Mouse (Mus musculus) heart, adult 2 months (tissue): ENCODE results near the gene Xrcc2. TPM values are rescaled to one million over a fixed set of nuclear protein-coding genes. Genes with fewer than 3 reads are reported as not detected.

Experiments used
- DNase-seq, 2 experiments: peaks; one replicate each; pipeline ENCODE4 v3.0.0; 2021
- H3K27ac ChIP-seq: fragments of 200-600 bp; 2 replicates; pipeline ENCODE4 v1.8.1; 2022
- H3K27me3 ChIP-seq: fragments of 200-500 bp; 2 replicates; pipeline ENCODE4 v1.6.1; 2012; ENCODE audit warnings: mild to moderate bottlenecking, low read length, inconsistent platforms, mixed read lengths; ENCODE audit not compliant: control insufficient read depth, insufficient read depth
- H3K36me3 ChIP-seq: fragments of 200-500 bp; 2 replicates; pipeline ENCODE4 v1.6.1; 2012; ENCODE audit warnings: low read length, inconsistent platforms; ENCODE audit not compliant: control insufficient read depth, insufficient read depth
- H3K4me1 ChIP-seq: fragments of 200-500 bp; 2 replicates; pipeline ENCODE4 v1.6.1; 2011; ENCODE audit warnings: low read length; ENCODE audit not compliant: control insufficient read depth, insufficient read depth
- H3K4me3 ChIP-seq: fragments of 200-600 bp; 2 replicates; pipeline ENCODE4 v1.8.1; 2022
- H3K79me2 ChIP-seq: fragments of 200-500 bp; replicated peaks from 2 replicates; pipeline ENCODE4 v1.6.1; 2012; ENCODE audit warnings: mild to moderate bottlenecking, inconsistent platforms, low read length, moderate library complexity, mixed read lengths; ENCODE audit not compliant: control insufficient read depth, insufficient read depth
- H3K9ac ChIP-seq: fragments of 200-500 bp; 2 replicates; pipeline ENCODE4 v1.6.1; 2012; ENCODE audit warnings: low read depth, mild to moderate bottlenecking, control low read depth, inconsistent platforms, low read length, mixed read lengths
- CTCF ChIP-seq: fragments of 200-600 bp; IDR thresholded peaks from 2 replicates; pipeline ENCODE4 v1.8.1; 2022; ENCODE audit warnings: antibody characterized with exemption, mild to moderate bottlenecking, moderate library complexity
- EP300 ChIP-seq: fragments of 200-500 bp; IDR thresholded peaks from 2 replicates; pipeline ENCODE4 v1.6.1; 2011; ENCODE audit warnings: low read depth, low read length, control low read depth; ENCODE audit not compliant: insufficient read depth
- POLR2A ChIP-seq: fragments of 200-500 bp; IDR thresholded peaks from 2 replicates; pipeline ENCODE4 v1.6.1; 2011; ENCODE audit warnings: mild to moderate bottlenecking, low read depth, low read length, control low read depth; ENCODE audit not compliant: insufficient read depth
- WGBS: fragments of 180-500 bp; shearing (Covaris S2); methylation state at CpG from one replicate; pipeline ENCODE4 v1.1.7; 2018; 5-methylcytosine and 5-hydroxymethylcytosine counted together
- intact Hi-C: fragments of 180-260 bp; cut with DNase I; formaldehyde crosslinking; loops from one replicate; pipeline ENCODE4 v1.15.1; 2025
- polyA plus RNA-seq: library from polyadenylated mRNA; depleted of rRNA; stranded (reverse); fragments of >200 nt; gene quantifications from 2 replicates; pipeline ENCODE4 v1.2.3, GENCODE M21; 2012
- total RNA-seq, 2 experiments: library from RNA; stranded (reverse); gene quantifications; 2 replicates each; pipeline ENCODE4 v1.2.3; 2021

Xrcc2 gene
- total and polyA plus RNA-seq, 3 experiments = 3.0 to 7.3 (median 4.8) TPM

DNA sequence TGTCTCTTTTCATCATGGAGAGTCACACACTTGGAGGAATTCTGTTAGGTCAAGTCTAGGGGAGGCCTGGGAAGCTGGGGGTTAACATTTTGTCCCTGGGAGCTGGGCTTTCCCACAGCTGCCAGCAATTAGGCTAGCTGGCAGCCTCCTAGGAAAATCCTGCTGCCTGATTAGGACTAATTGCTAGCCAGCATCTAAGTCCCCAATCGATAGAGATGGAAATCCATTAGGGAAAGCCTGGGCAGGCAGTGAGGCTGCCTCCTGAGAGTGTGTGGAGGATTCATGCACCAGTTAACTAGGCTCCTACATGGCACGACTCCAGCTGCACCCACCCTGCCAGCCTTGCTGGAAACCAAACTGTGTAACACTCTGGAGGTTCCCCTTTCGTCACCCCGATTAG is 39.5 kb downstream of the Xrcc2 start:
- DNase-seq = no peak
- 48% methylated on average over 4 of the region's 4 CpGs for WGBS
- intact Hi-C loops = no loop called here
- Histone ChIP-seq H3K4me1 (0 out of 2 replicates have a peak, but pooled peaks cover 2% of the 10 kb centered on the region), H3K9ac (no peak overlapping the region), H3K27me3 (no peaks in the 10 kb centered on the region), H3K27ac (no peak overlapping the region), H3K36me3 (no peaks in the 10 kb centered on the region), H3K79me2 (no peaks in the 10 kb centered on the region), H3K4me3 (no peak overlapping the region)
- TF ChIP-seq POLR2A = no peak
- no peak for TF ChIP-seq CTCF
- TF ChIP-seq EP300 = no peak

DNA sequence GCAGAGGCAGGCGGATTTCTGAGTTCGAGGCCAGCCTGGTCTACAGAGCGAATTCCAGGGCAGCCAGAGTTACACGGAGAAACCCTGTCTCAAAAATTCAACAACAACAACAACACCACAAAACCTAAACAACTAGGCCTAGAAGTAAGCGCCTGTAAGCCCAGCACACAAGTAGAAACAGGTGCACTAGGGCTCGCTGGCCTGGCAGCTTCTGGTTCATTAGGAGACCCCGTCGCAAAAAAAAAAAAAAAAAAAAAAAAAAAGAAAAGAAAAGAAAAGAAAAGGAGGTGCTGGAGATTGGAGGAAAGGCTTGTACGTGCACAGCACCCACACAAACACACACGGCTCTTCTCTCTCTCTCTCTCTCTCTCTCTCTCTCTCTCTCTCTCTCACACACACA is 40.1 kb downstream of the Xrcc2 start:
- no peaks in the 10 kb centered on the region for H3K27me3 ChIP-seq
- H3K79me2 ChIP-seq = no peaks in the 10 kb centered on the region
- H3K27ac ChIP-seq = no peak overlapping the region
- H3K4me1 ChIP-seq = 0 out of 2 replicates have a peak, but pooled peaks cover 2% of the 10 kb centered on the region
- TF ChIP-seq POLR2A = no peak
- no peak for TF ChIP-seq CTCF
- TF ChIP-seq EP300 = no peak
- intact Hi-C loops = no loop called here
- no peak overlapping the region for H3K9ac ChIP-seq
- H3K36me3 ChIP-seq = no peaks in the 10 kb centered on the region
- no peak overlapping the region for H3K4me3 ChIP-seq
- DNase-seq = no peak
- WGBS = 86% methylated on average over 10 of the region's 10 CpGs

GRCm38 (mm10) chr5:25663165-25663564 is 42.5 kb downstream of the Xrcc2 start:
- TF ChIP-seq POLR2A = no peak
- TF ChIP-seq EP300 = no peak
- TF ChIP-seq CTCF = no peak
- intact Hi-C loops = no loop called here
- no peaks in the 10 kb centered on the region for H3K27me3 ChIP-seq
- no peak overlapping the region for H3K9ac ChIP-seq
- no peaks in the 10 kb centered on the region for H3K79me2 ChIP-seq
- no peak for DNase-seq
- H3K36me3 ChIP-seq = no peaks in the 10 kb centered on the region
- H3K27ac ChIP-seq = no peak overlapping the region
- H3K4me3 ChIP-seq = no peak overlapping the region
- 67% methylated on average over 2 of the region's 2 CpGs for WGBS
- 0 out of 2 replicates have a peak, but pooled peaks cover 2% of the 10 kb centered on the region for H3K4me1 ChIP-seq

- Histone ChIP-seq H3K4me1 (peaks cover 5% of the 10 kb centered on the region; the same call in 1 of the 2 replicates), H3K36me3 (no peaks in the 10 kb centered on the region), H3K27ac (no peak overlapping the region), H3K27me3 (no peaks in the 10 kb centered on the region), H3K9ac (no peak overlapping the region), H3K79me2 (no peaks in the 10 kb centered on the region), H3K4me3 (no peak overlapping the region)
- 37% methylated on average over 14 of the region's 14 CpGs for WGBS
- DNase-seq = no peak
- TF ChIP-seq EP300 = no peak
- no peak for TF ChIP-seq CTCF
- TF ChIP-seq POLR2A = no peak
- intact Hi-C loops = no loop called here
Observed at GRCm38 (mm10) chr5:25654578-25654987, 51.0 kb downstream of the Xrcc2 start.

- 25% methylated on average over 3 of the region's 3 CpGs for WGBS
- no peak for DNase-seq
- no peaks in the 10 kb centered on the region for H3K79me2 ChIP-seq
- peaks cover 5% of the 10 kb centered on the region; the same call in 1 of the 2 replicates for H3K4me1 ChIP-seq
- intact Hi-C loops = no loop called here
- no peak for TF ChIP-seq EP300
- TF ChIP-seq POLR2A = no peak
- TF ChIP-seq CTCF = no peak
- H3K27me3 ChIP-seq = no peaks in the 10 kb centered on the region
- no peak overlapping the region for H3K4me3 ChIP-seq
- H3K36me3 ChIP-seq = no peaks in the 10 kb centered on the region
- H3K9ac ChIP-seq = no peak overlapping the region
- no peak overlapping the region for H3K27ac ChIP-seq
Observed at GRCm38 (mm10) chr5:25653377-25653776, 52.2 kb downstream of the Xrcc2 start.

GRCm38 (mm10) chr5:25652435-25652834 is 53.2 kb downstream of the Xrcc2 start:
- no peak overlapping the region for H3K4me3 ChIP-seq
- no peak for TF ChIP-seq CTCF
- no peak for TF ChIP-seq EP300
- TF ChIP-seq POLR2A = no peak
- H3K4me1 ChIP-seq = peaks cover 5% of the 10 kb centered on the region; the same call in 1 of the 2 replicates
- intact Hi-C loops = no loop called here
- peak in 1 of 2 experiments; percentile 12 for DNase-seq
- H3K27me3 ChIP-seq = no peaks in the 10 kb centered on the region
- H3K79me2 ChIP-seq = no peaks in the 10 kb centered on the region
- no peaks in the 10 kb centered on the region for H3K36me3 ChIP-seq
- H3K9ac ChIP-seq = no peak overlapping the region
- WGBS = 69% methylated on average over 7 of the region's 7 CpGs
- H3K27ac ChIP-seq = no peak overlapping the region
